Mouse (Mus musculus) C2C12 (cell line): ENCODE results near the gene Gm45753.

ENCODE experiments used
- CTCF ChIP-seq: IDR thresholded peaks from one replicate; pipeline ENCODE4 v1.5.1; 2011; ENCODE audit not compliant: control insufficient read depth, insufficient read depth, insufficient read length
- USF1 ChIP-seq: IDR thresholded peaks from one replicate; pipeline ENCODE4 v1.6.1; 2011; ENCODE audit warnings: low read depth, mild to moderate bottlenecking, control low read depth, moderate library complexity

GRCm38 (mm10) chr8:45233256-45233655 is 75.0 kb downstream of the Gm45753 start:
- TF ChIP-seq CTCF = no peak
- TF ChIP-seq USF1 = no peak
